Mouse (Mus musculus): Measurements from ENCODE around the gene Plekhg4. TPM values are rescaled to one million over a fixed set of nuclear protein-coding genes. Genes with fewer than 3 reads are reported as not detected.
A peak's percentile ranks its signal among the peaks of the same experiment; 100 is the strongest.

The Plekhg4 gene
- polyA plus RNA-seq, 1 experiment from 2014 or later = 2.8 TPM

GRCm38 (mm10) chr8:105353583-105354135, 19.4 kb upstream of the Plekhg4 start:
- Histone ChIP-seq H3K4me2 (no peak overlapping the region), H3K27me3 (no peaks in the 10 kb centered on the region), H3K27ac (replicated peaks) (no peak overlapping the region), H3K4me3 (no peak overlapping the region), H3K9ac (no peak overlapping the region), H3K4me1 (replicated peaks) (peaks cover 19% of the 10 kb centered on the region), H3K36me3 (peaks cover 21% of the 10 kb centered on the region; the same call in 1 of the 2 replicates), H3K9me3 (no peaks in the 10 kb centered on the region)
- no peak for ATAC-seq (ENCODE audit: low FRiP score, low read depth)
- 71% methylated on average over 8 of the region's 8 CpGs for WGBS

- Histone ChIP-seq H3K4me1 (replicated peaks) (peaks cover 17% of the 10 kb centered on the region), H3K27me3 (no peaks in the 10 kb centered on the region), H3K4me3 (no peak overlapping the region), H3K27ac (replicated peaks) (no peak overlapping the region), H3K9me3 (no peaks in the 10 kb centered on the region), H3K36me3 (peaks cover 26% of the 10 kb centered on the region), H3K9ac (no peak overlapping the region), H3K4me2 (no peak overlapping the region)
- 91% methylated on average over 4 of the region's 4 CpGs for WGBS
- ATAC-seq (ENCODE audit: low FRiP score, low read depth) = no peak
Measured at GRCm38 (mm10) chr8:105354549-105354948, 18.5 kb upstream of the Plekhg4 start.

- Histone ChIP-seq H3K4me3 (no peak overlapping the region), H3K27me3 (no peaks in the 10 kb centered on the region), H3K36me3 (peaks cover 26% of the 10 kb centered on the region), H3K4me1 (replicated peaks) (peaks cover 9% of the 10 kb centered on the region), H3K27ac (replicated peaks) (no peak overlapping the region), H3K9ac (no peak overlapping the region), H3K9me3 (no peaks in the 10 kb centered on the region), H3K4me2 (no peak overlapping the region)
- WGBS = 61% methylated on average over 26 of the region's 26 CpGs
- no peak for ATAC-seq (ENCODE audit: low FRiP score, low read depth)
Measured at GRCm38 (mm10) chr8:105355179-105356024, 17.7 kb upstream of the Plekhg4 start.

GRCm38 (mm10) chr8:105356681-105357080, 16.4 kb upstream of the Plekhg4 start:
- ATAC-seq (ENCODE audit: low FRiP score, low read depth) = no peak
- no peaks in the 10 kb centered on the region for H3K27me3 ChIP-seq
- peaks cover 26% of the 10 kb centered on the region for H3K36me3 ChIP-seq
- no peaks in the 10 kb centered on the region for H3K9me3 ChIP-seq
- H3K4me3 ChIP-seq = no peak overlapping the region
- no peak overlapping the region for H3K4me2 ChIP-seq
- H3K27ac ChIP-seq (replicated peaks) = no peak overlapping the region
- H3K4me1 ChIP-seq (replicated peaks) = peaks cover 4% of the 10 kb centered on the region; the same call in 1 of the 2 replicates
- no peak overlapping the region for H3K9ac ChIP-seq
- WGBS = 87% methylated on average over 14 of the region's 14 CpGs

GRCm38 (mm10) chr8:105359208-105359607, 13.9 kb upstream of the Plekhg4 start:
- 70% methylated on average over 15 of the region's 15 CpGs for WGBS

GRCm38 (mm10) chr8:105359646-105360045, 13.4 kb upstream of the Plekhg4 start:
- Histone ChIP-seq H3K4me1 (replicated peaks) (peaks cover 6% of the 10 kb centered on the region; the same call in 1 of the 2 replicates), H3K36me3 (peaks cover 38% of the 10 kb centered on the region), H3K9me3 (no peaks in the 10 kb centered on the region), H3K27ac (replicated peaks) (no peak overlapping the region), H3K27me3 (no peaks in the 10 kb centered on the region), H3K4me3 (no peak overlapping the region), H3K9ac (no peak overlapping the region), H3K4me2 (no peak overlapping the region)
- 47% methylated on average over 4 of the region's 4 CpGs for WGBS
- 0 out of 2 replicates have a peak, but pooled peaks have one; percentile 54 for ATAC-seq (ENCODE audit: low FRiP score, low read depth)

More at GRCm38 (mm10) chr8:105359208-105359607, 13.9 kb upstream of the Plekhg4 start:
- Histone ChIP-seq H3K27me3 (no peaks in the 10 kb centered on the region), H3K4me2 (no peak overlapping the region), H3K9me3 (no peaks in the 10 kb centered on the region), H3K27ac (replicated peaks) (no peak overlapping the region), H3K36me3 (peaks cover 35% of the 10 kb centered on the region), H3K4me3 (no peak overlapping the region), H3K4me1 (replicated peaks) (peaks cover 6% of the 10 kb centered on the region; the same call in 1 of the 2 replicates), H3K9ac (no peak overlapping the region)
- no peak for ATAC-seq (ENCODE audit: low FRiP score, low read depth)

- ATAC-seq (ENCODE audit: low FRiP score, low read depth) = no peak
- no peak overlapping the region; the same call in 1 of the 2 replicates for H3K27ac ChIP-seq (replicated peaks)
- 67% methylated on average over 12 of the region's 12 CpGs for WGBS
Measured at GRCm38 (mm10) chr8:105361751-105362702, 11.0 kb upstream of the Plekhg4 start.

GRCm38 (mm10) chr8:105367107-105367506, 6.0 kb upstream of the Plekhg4 start:
- no peak overlapping the region for H3K27ac ChIP-seq (replicated peaks)
- H3K36me3 ChIP-seq = peaks cover 39% of the 10 kb centered on the region
- no peak for ATAC-seq (ENCODE audit: low FRiP score, low read depth)
- no peak overlapping the region for H3K4me3 ChIP-seq
- H3K4me2 ChIP-seq = no peak overlapping the region
- no peaks in the 10 kb centered on the region for H3K4me1 ChIP-seq (replicated peaks)
- no peak overlapping the region for H3K9ac ChIP-seq
- no peaks in the 10 kb centered on the region for H3K9me3 ChIP-seq
- 68% methylated on average over 2 of the region's 2 CpGs for WGBS
- no peaks in the 10 kb centered on the region for H3K27me3 ChIP-seq

More at GRCm38 (mm10) chr8:105361751-105362702, 11.0 kb upstream of the Plekhg4 start:
- no peak overlapping the region for H3K9ac ChIP-seq
- no peaks in the 10 kb centered on the region for H3K27me3 ChIP-seq
- H3K36me3 ChIP-seq = peaks cover 42% of the 10 kb centered on the region
- H3K4me1 ChIP-seq (replicated peaks) = peaks cover 6% of the 10 kb centered on the region; the same call in 1 of the 2 replicates
- H3K4me3 ChIP-seq = no peak overlapping the region
- H3K9me3 ChIP-seq = no peaks in the 10 kb centered on the region
- H3K4me2 ChIP-seq = no peak overlapping the region

GRCm38 (mm10) chr8:105372473-105372872, 601 bp upstream of the Plekhg4 start:
- 79% methylated on average over 9 of the region's 9 CpGs for WGBS
- Histone ChIP-seq H3K4me2 (no peak overlapping the region), H3K9ac (no peak overlapping the region), H3K36me3 (peaks cover 6% of the 10 kb centered on the region; the same call in 1 of the 2 replicates), H3K4me1 (replicated peaks) (peaks cover 6% of the 10 kb centered on the region; the same call in 1 of the 2 replicates), H3K27ac (replicated peaks) (no peak overlapping the region), H3K9me3 (no peaks in the 10 kb centered on the region), H3K27me3 (no peaks in the 10 kb centered on the region), H3K4me3 (no peak overlapping the region)
- ATAC-seq (ENCODE audit: low FRiP score, low read depth) = no peak

GRCm38 (mm10) chr8:105374513-105374966, 1.5 kb downstream of the Plekhg4 start:
- no peaks in the 10 kb centered on the region for H3K27me3 ChIP-seq
- no peaks in the 10 kb centered on the region for H3K9me3 ChIP-seq
- ATAC-seq (ENCODE audit: low FRiP score, low read depth) = no peak; the same call in 1 of the 2 replicates
- H3K9ac ChIP-seq = no peak overlapping the region
- 27% methylated on average over 33 of the region's 33 CpGs for WGBS
- H3K27ac ChIP-seq (replicated peaks) = no peak overlapping the region
- peak overlapping the region; percentile 51 for H3K4me2 ChIP-seq
- peaks cover 15% of the 10 kb centered on the region; the same call in 1 of the 2 replicates for H3K4me1 ChIP-seq (replicated peaks)
- H3K36me3 ChIP-seq = no peaks in the 10 kb centered on the region
- peak overlapping the region; percentile 15 for H3K4me3 ChIP-seq

- no peaks in the 10 kb centered on the region for H3K36me3 ChIP-seq
- no peak overlapping the region for H3K4me2 ChIP-seq
- ATAC-seq (ENCODE audit: low FRiP score, low read depth) = no peak
- no peak overlapping the region for H3K9ac ChIP-seq
- H3K27ac ChIP-seq (replicated peaks) = no peak overlapping the region
- 50% methylated on average over 19 of the region's 19 CpGs for WGBS
- H3K4me3 ChIP-seq = no peak overlapping the region
- H3K27me3 ChIP-seq = no peaks in the 10 kb centered on the region
- no peaks in the 10 kb centered on the region for H3K9me3 ChIP-seq
- H3K4me1 ChIP-seq (replicated peaks) = peaks cover 15% of the 10 kb centered on the region; the same call in 1 of the 2 replicates
Measured at GRCm38 (mm10) chr8:105378673-105379072, 5.6 kb downstream of the Plekhg4 start.
